Mouse (Mus musculus) right cerebral cortex, postnatal 36 days (tissue): ENCODE data around the gene V1ra8.
"Not testable (repeated sequence)": the region's sequence is repeated elsewhere in the genome, so short reads cannot be mapped to it uniquely, and the experiment has no call there.

Source experiments
- DNase-seq, 2 experiments: peaks; one replicate each; pipeline ENCODE4 v3.0.0; 2022; ENCODE audit warnings: low spot score in 2 of 2, mixed read lengths in 1 of 2

Gene V1ra8

GRCm38 (mm10) chr6:90202493-90202892, at the start of gene V1ra8:
TSS of gene V1ra8 (plus strand) at chr6:90202793.
- not testable (repeated sequence) for DNase-seq

GRCm38 (mm10) chr6:90160139-90160538, 42.5 kb upstream of the V1ra8 start:
- DNase-seq: no peak

GRCm38 (mm10) chr6:90174508-90174907, 28.1 kb upstream of the V1ra8 start, which contains the start of gene Vmn1r52:
TSS of gene Vmn1r52 (plus strand) at chr6:90174808.
- DNase-seq: no peak

GRCm38 (mm10) chr6:90224338-90224737, 21.7 kb downstream of the V1ra8 start, which contains the start of gene Vmn1r53:
TSS of gene Vmn1r53 (minus strand) at chr6:90224438.
- DNase-seq: no peak

GRCm38 (mm10) chr6:90232114-90232513, 29.5 kb downstream of the V1ra8 start:
- not testable (repeated sequence) for DNase-seq

GRCm38 (mm10) chr6:90232681-90233080, 30.1 kb downstream of the V1ra8 start:
- no peak for DNase-seq

- no peak for DNase-seq
Observed at GRCm38 (mm10) chr6:90244019-90244418, 41.4 kb downstream of the V1ra8 start.

GRCm38 (mm10) chr6:90246000-90246399, 43.4 kb downstream of the V1ra8 start, which contains the start of gene Vmn1r54:
TSS of gene Vmn1r54 (plus strand) at chr6:90246300.
- no peak for DNase-seq
